Mouse (Mus musculus) lung, adult 2 months (tissue): ENCODE results near the gene Hist1h2an.

Experiments
- CTCF ChIP-seq: fragments of 200-500 bp; IDR thresholded peaks from 2 replicates; pipeline ENCODE4 v1.5.1; 2011; ENCODE audit warnings: mild to moderate bottlenecking, low read length, control low read depth; ENCODE audit not compliant: insufficient read depth
- POLR2A ChIP-seq: fragments of 200-500 bp; IDR thresholded peaks from 2 replicates; pipeline ENCODE4 v1.6.1; 2011; ENCODE audit warnings: low read depth, mild to moderate bottlenecking, control low read depth, low read length, borderline replicate concordance; ENCODE audit errors: extremely low read depth

DNA sequence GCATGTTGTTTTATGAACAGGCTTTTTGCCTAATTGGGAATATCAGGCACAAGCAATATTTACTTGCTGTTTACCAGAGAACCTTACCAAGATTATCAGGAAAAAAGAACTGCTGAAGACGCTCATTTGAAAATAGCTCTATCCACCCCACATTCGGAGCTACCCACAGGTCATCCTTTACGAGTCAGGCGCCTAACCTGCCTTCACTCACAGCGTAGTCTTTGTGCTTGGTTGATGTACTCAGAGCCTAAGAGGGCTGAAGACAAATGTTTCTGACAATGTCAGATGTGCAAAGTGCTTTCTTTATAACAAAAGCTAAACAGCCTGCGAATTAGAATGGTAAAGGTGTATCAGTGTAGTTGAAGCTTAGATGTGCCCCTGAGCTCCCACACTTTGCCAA is 2.7 kb downstream of the Hist1h2an start:
- TF ChIP-seq CTCF (no peak), POLR2A (no peak)
